Mouse (Mus musculus): Measurements from ENCODE around the gene Traf4. TPM values are rescaled to one million over a fixed set of nuclear protein-coding genes. Genes with fewer than 3 reads are reported as not detected.

The Traf4 gene
- total RNA-seq, 1 experiment from 2014 or later = 50.7 TPM

DNA sequence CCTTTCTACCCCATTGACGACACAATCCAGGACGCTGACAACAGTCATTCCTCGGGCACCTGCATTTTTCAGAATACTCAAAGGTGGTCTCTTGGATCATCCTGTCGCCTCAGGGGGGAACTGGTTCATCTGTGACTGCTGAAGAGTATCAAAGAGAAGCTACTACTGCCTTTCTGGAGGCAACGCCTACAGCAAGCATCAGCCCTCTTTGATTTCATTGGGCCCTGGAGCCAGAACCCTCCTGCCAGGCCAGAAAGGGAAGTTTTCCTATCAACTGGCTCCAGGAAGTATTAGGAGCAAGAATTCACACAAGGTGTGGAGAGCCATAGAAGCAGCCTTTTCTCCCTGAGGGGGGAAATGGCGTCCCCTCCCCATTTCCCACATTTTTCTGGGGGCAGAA lies 1.3 kb upstream of the Traf4 start:
- no peak for DNase-seq

DNA sequence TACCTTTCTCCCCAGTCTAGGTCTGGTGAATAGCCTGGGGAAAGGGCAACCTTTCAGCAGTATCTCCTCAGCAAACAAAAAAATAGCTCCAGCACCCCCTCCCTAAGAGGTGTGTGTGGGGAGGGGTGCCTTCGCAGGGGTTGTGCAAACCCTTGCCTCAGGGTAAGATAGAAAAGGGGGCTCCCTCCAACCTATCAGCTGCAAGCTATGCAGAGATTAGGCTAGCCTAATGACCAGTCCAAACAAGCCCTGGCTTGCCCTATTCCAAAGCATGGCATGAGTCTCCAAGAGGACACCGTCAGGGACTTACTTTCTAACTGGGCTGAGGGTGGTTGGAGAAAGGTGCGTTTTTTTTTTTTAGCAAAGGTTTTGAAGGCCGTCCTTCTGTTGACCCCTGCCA lies 772 bp upstream of the Traf4 start:
- no peak for DNase-seq

DNA sequence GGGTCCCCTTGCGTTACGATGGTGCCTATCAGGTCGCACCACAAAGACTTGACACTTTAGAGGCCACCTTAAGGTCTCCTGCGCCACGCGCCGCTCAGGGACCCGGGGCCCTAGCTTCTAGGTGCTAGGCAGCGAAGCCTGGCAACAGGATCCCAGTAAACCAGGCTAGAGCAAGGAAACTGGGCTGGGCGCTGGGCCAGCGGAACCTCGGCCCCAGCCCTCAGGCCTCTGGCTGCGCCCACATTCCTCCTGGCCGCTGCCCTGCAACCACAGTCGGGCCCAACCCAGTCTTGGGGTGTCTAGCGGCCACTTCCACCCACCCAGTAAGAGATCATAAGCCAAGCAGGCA lies 346 bp upstream of the Traf4 start:
- peak; percentile 81 for DNase-seq

DNA sequence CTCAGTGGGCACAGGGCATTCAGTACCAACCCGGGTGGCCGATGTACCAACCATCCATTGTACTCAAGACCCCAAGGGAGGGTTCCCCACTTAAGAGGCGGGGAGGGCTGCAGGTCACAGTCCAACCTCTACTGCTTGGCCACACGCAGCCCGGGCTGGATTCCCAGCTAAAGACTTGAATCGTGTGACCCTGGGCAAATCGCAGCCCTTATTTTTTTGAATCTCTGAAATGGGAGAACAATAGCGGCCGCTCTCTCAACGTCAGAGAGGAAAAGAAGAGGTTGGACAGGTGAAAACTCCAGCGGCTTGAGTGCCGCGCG lies 825 bp downstream of the Traf4 start:
- DNase-seq = no peak

DNA sequence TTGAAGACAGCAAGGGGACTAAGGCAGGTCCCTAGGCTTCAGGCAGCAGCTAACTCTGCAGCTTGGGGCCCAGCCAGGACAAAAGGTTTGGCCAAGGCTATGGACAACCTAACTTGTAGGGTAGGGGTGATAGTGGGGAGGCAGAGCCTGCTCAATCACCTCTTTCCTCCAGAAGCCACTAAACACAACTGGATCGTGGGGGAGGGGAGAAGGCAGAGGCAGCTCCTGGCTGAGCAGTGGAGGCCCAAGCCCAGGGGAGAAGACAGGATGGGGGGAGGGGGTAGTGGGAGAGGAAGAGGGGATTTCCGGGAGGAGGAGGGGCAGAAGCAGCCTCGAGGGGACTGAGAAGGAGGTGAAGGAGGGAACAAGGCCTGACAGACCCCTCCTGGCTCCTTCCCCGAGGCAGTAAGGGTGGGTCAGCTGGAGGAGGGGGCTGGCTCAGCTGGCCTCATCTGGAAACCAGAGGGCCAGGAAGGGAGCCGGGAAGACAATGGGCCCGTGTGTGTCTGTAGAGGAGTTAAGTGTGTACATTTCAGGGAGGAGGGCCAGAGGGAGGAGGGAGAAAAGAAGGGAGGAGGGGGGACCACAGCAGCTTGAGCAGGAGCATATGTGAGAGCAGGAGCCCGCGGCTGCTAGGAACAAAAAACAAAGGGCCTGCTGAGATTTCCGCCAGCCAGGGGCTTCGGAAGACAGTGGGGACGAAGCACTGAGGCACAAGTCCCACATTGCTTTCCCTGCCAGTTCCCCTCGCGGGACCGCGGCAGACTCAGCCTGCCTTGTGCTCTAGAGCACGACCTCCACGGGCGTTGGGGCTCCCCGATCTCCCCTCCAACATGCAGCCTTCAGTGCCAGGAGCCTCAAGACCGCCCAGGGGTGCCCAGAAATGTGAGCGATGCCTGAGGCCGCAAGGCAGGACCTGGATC lies 1.4 kb downstream of the Traf4 start:
- DNase-seq = peak; percentile 90

DNA sequence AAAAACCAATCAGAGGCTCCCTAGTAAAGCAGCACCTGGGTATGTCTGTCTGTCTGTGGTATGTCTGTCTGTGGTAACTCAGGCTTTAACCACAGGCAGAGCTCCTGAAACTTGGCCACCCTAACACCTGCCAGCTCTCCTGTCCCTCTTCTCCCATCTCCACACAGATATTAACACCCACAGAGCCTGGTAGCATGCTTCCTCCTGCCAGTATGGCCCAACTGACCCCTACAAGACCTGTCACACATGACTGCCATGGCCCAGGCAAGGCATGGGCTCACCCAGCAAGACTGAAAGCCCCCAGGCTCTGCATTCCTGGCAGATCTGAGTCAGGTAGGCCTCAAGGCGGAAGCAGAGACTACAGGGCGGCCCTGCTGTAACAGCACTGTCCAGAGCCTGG lies 2.3 kb downstream of the Traf4 start:
- DNase-seq = no peak

DNA sequence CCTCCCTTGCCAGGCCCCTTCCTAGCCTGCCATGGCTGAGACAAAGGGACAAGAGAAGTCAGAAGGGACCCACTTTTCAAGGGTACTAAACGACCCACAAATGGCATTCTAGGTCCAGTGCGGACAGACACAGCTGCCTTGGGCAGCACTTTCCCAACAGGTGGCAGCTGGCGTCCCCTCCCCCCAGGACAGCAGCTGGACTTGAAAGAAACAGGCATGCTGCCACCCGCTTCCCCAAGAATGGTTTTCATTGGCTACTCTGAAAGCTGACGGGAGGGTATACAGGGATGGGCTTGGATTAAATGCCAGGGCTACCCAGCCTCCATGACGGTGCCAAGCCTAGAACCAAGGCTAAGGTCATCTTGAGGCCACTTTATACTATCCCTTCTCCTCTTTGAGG lies 2.9 kb downstream of the Traf4 start:
- DNase-seq = peak; percentile 83

DNA sequence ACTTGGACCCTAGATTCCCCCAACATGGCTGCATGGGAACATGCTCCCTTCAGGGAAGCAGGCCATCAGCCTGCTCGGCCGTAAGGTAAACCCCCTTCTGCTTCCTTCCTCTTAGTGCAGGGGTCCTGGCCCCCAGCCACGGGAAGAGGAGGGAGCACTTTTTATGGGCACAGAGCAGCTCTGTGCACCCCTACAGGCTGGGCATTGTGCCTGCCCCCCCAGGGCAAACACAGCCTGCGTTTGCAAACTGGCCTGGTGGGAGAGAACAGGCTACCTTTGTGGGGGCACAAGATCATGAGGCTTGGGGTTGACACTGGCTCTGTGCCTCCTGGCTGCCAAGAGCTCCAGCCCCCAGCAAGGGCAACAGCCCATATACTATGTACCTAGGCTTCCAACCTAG lies 3.4 kb downstream of the Traf4 start:
- DNase-seq = no peak

DNA sequence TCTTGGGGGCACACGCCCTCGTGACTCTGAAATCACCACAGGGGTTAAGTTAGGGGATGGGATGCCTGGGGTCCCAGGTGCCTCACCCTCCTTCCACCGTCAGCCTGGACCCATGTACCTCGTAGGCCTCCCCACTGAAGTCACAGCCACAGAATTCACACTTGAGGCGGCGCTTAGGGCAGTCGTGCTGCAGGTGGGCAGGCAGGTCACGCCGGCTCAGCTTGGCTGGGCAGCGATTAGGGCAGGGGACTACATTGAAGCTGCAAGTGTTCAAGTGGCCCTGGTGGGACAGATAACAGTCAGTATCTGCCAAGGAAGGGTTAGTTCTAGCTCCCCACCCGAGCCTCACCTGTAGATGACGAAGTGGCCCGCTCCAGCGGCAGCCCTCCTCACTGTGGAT lies 4.2 kb downstream of the Traf4 start:
- DNase-seq = no peak

DNA sequence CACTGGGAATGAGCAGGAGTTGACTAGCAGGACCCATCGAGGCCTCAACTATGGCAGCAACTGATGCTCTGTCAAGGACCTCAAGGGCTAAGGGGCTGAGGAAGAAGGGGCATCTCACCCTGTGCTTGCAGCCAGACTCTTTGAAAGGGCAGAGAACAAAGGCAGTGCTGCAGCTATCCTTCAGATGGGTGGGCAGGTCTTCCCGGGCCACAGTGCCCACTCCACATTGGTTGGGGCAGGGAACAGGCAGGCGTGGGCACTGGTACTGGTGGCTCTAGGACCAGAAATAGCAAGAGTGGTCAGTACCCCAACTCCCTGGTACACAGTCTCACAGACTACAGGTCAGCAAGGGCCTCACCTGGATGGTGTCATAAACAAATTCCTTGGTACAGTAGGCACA lies 4.7 kb downstream of the Traf4 start:
- DNase-seq = no peak

DNA sequence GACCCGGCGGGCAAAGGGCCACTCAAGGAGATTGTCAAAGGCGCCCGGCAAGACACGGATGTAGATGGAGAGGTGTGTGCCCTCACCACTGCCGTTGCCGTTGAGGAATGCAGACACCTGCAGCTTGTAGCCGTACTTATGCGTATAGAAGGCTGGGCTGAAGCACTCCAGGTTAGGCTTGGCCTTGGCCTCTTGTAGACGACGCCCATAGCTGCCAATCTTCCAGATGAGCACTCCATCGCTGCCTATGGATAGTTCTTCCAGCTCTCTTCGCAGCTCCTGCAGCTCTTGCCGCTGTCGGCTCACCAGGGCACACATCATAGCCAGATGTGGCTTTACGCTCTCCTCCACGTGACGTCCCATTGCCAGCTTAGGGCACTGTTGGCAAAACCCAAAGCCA lies 5.2 kb downstream of the Traf4 start:
- no peak for DNase-seq

DNA sequence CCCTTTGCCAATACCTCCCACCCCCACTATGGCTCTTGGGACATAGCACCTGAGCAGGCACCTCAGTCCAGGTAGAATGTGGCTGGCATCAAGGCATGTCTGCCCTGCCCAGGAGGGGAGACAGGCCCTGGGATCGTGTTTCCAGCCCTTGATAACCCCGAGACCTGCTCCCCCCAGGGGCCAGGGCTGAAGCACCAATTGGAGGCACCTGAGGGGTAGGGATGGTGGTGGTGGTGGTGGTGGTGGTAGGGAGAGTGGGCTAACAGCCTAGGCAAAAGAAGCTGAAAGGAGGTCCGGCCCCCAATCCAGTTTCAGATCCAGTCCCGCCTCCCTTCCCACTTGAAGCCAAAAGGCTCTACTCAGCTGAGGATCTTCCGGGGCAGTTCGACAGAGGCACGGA lies 5.8 kb downstream of the Traf4 start:
- DNase-seq = no peak

DNA sequence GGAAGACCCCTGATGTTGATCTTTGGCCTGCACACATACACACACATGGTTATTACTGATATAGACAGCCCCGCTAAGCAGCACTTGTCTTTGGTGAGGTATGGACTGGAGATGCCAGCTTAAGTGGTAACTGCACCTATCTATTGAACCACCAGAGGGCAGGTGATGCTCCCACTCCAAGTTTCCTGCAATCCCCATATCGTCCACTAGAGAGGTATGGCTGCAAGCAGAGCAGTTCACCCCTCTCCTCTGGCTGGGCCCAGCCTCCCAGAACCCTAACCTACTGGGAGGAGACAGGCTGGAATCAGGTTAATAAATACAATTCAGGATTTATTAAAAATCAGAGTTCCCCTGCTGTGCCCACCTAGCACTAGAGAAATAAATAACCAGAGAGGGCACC lies 6.3 kb downstream of the Traf4 start:
- DNase-seq = peak; percentile 89

DNA sequence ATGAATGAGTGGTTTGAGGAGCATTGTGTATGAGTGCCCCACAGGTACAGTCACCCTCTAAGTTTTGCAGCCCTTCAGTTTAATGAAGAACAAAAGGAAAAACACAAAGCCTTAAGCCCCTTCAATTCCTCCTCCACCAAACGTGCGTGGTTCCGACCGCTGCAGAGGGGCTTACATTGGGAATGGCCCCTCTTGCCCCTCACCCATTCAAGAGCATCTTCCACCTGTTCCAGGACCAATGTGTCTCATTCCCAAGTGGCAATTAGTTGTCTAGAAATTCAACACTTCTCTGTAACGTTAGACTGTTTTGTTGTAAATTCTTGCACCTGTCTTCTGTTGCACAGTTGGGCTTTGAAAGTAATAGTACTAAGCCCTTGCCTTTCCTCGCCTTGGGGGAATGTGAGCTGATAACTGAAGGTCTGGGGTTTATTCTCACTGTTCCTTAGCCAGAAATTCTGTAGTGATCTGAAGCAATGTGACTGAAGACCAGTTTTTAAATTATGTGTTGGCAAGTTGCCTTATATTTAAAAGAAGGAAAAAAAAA lies 9.2 kb downstream of the Traf4 start:
- no peak for DNase-seq

DNA sequence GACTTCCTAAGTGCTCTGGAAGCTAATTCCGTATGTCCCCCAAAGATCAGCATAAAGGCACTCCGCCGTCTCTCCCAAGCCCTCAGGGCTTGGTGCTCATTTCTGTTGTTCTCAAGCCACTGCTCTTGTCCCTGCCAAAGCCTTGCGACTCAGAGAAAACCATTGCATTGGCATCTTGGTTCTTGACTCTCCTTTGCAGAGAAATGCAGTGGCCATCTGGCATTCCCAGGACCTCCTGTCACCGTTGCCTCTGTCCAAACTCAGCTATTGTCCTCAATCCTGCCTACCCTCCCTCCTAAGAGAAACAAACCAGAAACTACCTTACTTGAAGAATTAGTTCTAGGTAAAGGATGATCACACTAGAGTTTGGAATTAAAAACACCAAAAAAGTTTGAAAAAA lies 9.7 kb downstream of the Traf4 start:
- DNase-seq = no peak

DNA sequence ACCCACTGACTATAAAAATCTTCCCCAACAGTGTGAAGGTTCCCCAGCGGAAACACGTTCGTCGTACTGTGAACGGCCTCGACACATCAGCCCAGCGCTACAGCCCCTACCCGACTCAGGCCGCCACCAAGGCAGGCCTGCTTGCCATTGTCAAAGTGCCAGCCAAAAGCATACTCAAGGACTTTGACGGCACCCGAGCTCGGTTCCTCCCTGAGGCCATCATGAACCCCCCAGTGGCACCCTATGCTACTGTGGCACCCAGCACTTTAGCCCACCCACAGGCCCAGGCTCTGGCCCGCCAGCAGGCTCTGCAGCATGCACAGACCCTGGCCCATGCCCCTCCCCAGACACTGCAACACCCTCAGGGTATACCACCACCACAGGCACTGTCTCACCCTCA lies 11.6 kb downstream of the Traf4 start:
- no peak for DNase-seq

DNA sequence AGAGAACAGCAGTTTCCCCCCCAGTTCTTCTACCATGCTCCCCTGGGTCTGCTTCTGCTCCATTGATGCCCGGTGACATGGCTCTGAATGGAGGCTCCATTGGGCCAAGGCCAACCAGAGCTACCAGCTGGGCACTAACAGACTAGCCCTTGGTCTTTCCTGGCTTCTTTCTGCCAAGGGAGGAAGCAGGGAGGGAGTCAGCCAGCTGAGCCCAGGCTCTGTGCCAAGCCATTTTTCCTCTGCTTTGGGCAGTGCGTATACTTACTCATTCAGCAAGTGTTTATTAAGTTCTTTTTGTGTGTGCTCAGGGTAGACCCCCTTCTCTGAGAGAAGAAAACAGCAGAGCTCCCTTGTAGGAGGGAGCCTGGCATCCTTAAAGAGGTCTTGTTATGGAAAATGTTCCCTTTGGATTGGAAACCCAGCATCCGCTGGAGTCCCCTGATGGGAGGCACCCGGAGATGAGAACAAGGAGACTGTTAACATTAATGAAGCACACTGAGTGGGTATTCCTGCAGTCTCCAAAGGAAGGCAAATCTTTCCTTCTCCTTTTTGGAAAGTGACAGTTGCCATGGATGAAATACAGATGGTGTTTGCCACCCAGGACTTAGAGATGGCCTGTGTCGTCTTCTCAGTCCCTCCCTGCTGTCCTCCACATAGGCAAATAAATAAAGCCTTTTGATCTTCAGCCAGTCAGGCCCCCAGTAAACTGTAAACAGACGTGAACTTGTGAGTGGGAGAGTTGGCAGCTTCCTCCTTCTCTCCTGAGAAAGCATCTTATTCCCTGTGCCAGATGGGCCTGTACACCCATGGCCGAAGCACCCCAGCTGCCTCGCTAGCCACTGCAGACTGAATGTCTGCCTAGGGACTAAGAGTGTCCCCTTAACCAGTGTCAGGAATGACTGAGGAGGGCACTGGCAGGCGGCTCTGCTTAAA lies 12.8 kb downstream of the Traf4 start:
- DNase-seq = peak; percentile 83

DNA sequence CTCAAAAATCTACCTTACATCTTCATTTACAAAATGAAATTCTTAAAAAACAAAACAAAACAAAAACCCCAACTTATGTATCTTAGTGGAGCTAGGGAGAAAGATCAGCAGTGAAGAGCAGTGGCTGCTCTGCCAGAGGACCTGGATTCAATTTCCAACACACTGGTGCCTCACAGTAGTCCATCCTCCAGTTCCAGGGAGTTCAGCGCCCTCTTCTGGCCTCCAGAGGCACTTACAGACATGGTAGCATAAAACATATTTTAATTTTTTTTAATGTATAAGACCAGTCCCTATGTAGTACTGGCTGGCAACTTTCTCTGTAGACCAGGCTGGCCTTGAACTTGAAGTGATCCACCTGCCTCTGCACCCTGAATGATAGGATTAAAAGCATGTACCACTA lies 14.2 kb downstream of the Traf4 start:
- DNase-seq = peak; percentile 61

DNA sequence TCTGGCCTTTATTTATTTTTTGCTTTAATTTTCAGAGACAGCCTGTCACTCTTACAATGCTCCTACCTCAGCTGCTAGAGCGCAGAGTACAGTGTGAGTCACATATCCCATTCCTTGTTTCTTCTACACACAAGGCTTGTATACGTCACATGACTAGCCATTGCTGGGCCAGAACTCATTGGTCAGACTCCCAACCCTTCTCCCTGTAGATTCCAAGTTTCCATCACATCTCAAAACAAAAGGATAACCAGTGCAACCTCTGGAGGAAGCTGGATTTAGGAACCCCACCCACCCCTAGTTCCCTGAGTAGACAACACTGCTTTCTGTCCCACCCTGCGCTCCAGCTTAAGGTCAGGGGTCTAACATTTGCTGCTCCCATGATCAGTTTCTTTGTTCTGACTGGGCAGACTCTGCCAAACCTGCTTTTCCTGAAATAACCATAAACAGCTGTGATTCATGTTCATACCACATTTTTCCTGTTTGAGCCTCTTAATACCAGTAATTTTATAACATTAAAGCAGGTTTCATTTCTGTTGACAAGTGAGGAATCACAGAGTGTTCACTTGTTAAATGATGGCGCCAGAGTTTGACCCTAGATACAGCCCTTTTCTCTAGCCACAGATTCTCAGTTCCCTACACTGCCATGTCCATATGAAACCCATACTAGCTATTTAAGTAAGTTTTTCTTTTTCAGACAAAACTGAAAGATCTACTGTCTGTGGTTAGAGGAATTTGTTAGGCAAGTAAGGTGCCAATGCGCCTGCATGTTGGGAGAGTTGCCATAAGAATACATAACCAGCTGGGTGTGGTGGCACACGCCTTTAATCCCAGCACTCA lies 18.5 kb downstream of the Traf4 start:
- no peak for DNase-seq

DNA sequence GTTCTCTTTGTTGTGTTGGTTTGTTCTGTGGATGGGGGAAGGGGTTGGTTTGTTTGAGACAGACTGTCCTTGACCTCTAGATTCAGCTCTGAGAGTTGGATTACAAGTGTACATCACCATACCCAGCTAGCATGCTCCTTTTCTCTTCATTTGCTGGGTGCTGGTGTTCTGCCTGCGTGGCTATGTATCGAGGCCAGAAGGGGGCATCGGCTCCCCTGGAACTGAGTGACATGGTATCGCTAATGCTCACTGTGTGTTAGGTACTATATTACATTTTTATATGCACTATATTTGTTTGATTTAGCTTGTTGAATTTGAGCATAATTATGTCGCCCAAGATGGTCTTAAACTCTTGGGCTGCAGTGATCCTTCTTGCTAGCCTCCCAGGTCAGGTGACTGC lies 19.2 kb downstream of the Traf4 start:
- DNase-seq = no peak

DNA sequence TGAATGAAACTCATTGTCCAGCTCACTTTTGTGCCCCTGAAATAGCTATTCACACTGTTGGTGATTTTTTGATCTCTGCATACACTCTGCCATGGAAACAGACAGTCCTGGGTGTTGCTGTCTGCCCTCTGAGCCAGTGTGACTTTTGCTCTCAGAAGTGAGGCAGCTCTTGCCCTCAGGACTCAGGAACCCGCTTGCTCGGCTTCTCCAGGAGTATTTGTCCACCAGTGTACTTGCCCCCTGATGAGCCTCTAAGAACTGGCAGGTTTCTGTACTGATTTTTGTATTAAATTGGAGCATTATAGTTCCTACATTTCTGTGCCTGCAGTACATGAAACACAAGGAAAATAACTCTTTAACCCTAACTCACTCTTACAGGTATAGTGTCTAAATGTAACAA lies 21.9 kb downstream of the Traf4 start:
- DNase-seq = no peak

DNA sequence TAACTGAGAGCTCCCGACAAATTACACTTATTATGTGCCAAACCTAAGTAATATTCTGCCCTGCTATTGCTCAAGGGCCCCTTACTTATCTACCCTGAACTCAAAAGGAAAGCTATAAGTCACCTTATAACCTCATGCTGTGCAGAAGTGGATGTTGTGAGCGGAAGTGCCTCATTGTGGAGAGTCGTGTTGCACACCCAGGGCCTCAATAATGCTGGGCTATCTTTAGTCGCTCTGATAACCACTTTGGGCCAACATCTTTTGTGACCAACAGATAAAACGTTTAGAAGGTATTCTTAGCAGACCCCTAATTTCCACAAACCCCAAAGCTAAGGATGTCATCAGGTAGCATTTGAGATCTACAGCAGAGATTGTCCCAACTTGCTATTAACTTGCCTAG lies 24.7 kb downstream of the Traf4 start:
- no peak for DNase-seq
